Mouse (Mus musculus) liver, embryonic 16.5 days (tissue): Measurements from ENCODE around the gene Pcx. TPM values are rescaled to one million over a fixed set of nuclear protein-coding genes. Genes with fewer than 3 reads are reported as not detected.

ENCODE experiments used
- ATAC-seq: fragments of 200-750 bp; cut with Nextera tagmentation; 2 replicates; pipeline ENCODE4 v1.8.0; 2017; ENCODE audit warnings: low read depth, mild to moderate bottlenecking, moderate number of reproducible peaks, moderate library complexity
- H3K27ac ChIP-seq: fragments of 300-500 bp; sonication (generic); 2 replicates; pipeline ENCODE4 v1.5.1; 2014; ENCODE audit warnings: mild to moderate bottlenecking, low read length
- H3K27me3 ChIP-seq: fragments of 300-500 bp; sonication (generic); 2 replicates; pipeline ENCODE4 v1.6.1; 2014; ENCODE audit warnings: low read depth, low read length, mixed read lengths; ENCODE audit not compliant: control insufficient read depth, insufficient read depth
- H3K36me3 ChIP-seq: fragments of 300-500 bp; sonication (generic); 2 replicates; pipeline ENCODE4 v1.6.1; 2014; ENCODE audit warnings: mild to moderate bottlenecking; ENCODE audit not compliant: control insufficient read depth, insufficient read depth
- H3K4me1 ChIP-seq: fragments of 300-500 bp; sonication (generic); 2 replicates; pipeline ENCODE4 v1.6.1; 2014; ENCODE audit warnings: low read depth, low read length, mixed read lengths; ENCODE audit not compliant: control insufficient read depth
- H3K4me2 ChIP-seq: fragments of 300-500 bp; sonication (generic); 2 replicates; pipeline ENCODE4 v1.6.1; 2014; ENCODE audit warnings: low read depth, low read length, mixed read lengths
- H3K4me3 ChIP-seq: fragments of 300-500 bp; sonication (generic); 2 replicates; pipeline ENCODE4 v1.5.1; 2014; ENCODE audit warnings: low read depth, mild to moderate bottlenecking, low read length
- H3K9ac ChIP-seq: fragments of 300-500 bp; sonication (generic); 2 replicates; pipeline ENCODE4 v1.6.1; 2014; ENCODE audit warnings: low read depth, low read length
- H3K9me3 ChIP-seq: fragments of 300-500 bp; sonication (generic); replicated peaks from 2 replicates; pipeline ENCODE4 v1.6.1; 2016; ENCODE audit warnings: low read length; ENCODE audit not compliant: control insufficient read depth
- WGBS: fragments of 180-500 bp; shearing (Covaris S2); extraction: QIAGEN DNeasy Blood & Tissue Kit; methylation state at CpG from one replicate; pipeline ENCODE4 v1.1.7; 2014; ENCODE audit not compliant: insufficient replicate concordance; 5-methylcytosine and 5-hydroxymethylcytosine counted together
- microRNA-seq: library from miRNA; unstranded; fragments of <30 nt; microRNA quantifications from one replicate; pipeline ENCODE4, GENCODE M21; 2016
- polyA plus RNA-seq: library from polyadenylated mRNA; unstranded; fragments of >200 nt; fragmentation: Nextera tagmentation; extraction: Ambion mirVana; gene quantifications from 2 replicates; pipeline ENCODE4 v1.2.1, GENCODE M21; 2015

The Pcx gene
- polyA plus RNA-seq, 1 experiment from 2014 or later: 118 TPM

- no peaks in the 10 kb centered on the region for H3K4me1 ChIP-seq
- no peak overlapping the region for H3K4me2 ChIP-seq
- no peak overlapping the region for H3K27ac ChIP-seq
- WGBS: 71% methylated on average over 11 of the region's 11 CpGs
- no peaks in the 10 kb centered on the region for H3K36me3 ChIP-seq
- H3K9ac ChIP-seq: no peak overlapping the region
- H3K9me3 ChIP-seq: no peaks in the 10 kb centered on the region
- no peak overlapping the region for H3K4me3 ChIP-seq
- H3K27me3 ChIP-seq: no peaks in the 10 kb centered on the region
- no peak for ATAC-seq
These were observed 136.7 kb downstream of the Pcx start for GRCm38 (mm10) chr19:4646917-4647492.

DNA sequence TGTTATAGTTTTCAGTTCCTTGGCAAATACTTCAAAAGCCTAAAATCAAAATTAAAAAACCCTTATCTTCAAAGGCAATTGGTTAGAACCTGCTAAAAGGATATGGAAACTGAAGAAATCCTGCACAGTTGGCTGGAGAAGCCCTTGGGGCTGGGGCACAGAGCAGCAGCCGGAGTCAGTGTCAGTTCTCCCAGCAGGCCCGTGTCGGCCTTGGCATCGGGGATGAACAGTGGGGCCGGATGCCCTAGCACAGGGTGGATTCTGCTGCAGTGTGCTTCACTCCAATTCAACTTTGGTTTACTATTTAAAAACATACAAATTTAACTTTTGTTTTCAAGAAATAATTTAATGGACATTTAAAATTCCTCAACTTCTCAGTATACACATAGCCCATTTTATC lies 147.9 kb downstream of the Pcx start:
- ATAC-seq: no peak
- Histone ChIP-seq H3K27ac (no peak overlapping the region), H3K9me3 (no peaks in the 10 kb centered on the region), H3K4me2 (no peak overlapping the region), H3K9ac (no peak overlapping the region), H3K27me3 (no peaks in the 10 kb centered on the region), H3K4me1 (no peaks in the 10 kb centered on the region), H3K36me3 (no peaks in the 10 kb centered on the region), H3K4me3 (no peak overlapping the region)
- WGBS: 77% methylated on average over 5 of the region's 5 CpGs

DNA sequence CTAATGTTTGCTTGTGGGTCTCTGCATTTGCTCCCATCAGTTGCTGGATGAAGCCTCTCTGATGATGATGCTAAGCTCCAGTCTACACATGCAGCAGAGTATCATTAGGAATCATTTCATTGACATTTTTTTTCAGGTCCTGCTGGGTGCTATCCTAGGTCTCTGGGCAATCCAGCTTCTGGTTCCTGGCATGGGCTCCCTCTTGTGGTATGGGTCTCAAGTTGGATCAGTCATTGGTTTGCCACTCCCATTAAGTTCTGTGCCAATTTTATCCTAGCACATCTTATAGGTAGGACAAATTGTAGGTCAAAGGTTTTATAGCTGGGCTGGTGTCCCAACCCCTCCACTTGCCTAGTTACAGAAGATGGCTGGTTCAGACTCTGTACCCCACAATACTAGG lies 156.5 kb downstream of the Pcx start:
- no peak overlapping the region for H3K9ac ChIP-seq
- H3K36me3 ChIP-seq: no peaks in the 10 kb centered on the region
- ATAC-seq: no peak
- H3K27me3 ChIP-seq: no peaks in the 10 kb centered on the region
- H3K9me3 ChIP-seq: no peaks in the 10 kb centered on the region
- no peak overlapping the region for H3K27ac ChIP-seq
- no peaks in the 10 kb centered on the region for H3K4me1 ChIP-seq
- H3K4me3 ChIP-seq: no peak overlapping the region
- H3K4me2 ChIP-seq: no peak overlapping the region

DNA sequence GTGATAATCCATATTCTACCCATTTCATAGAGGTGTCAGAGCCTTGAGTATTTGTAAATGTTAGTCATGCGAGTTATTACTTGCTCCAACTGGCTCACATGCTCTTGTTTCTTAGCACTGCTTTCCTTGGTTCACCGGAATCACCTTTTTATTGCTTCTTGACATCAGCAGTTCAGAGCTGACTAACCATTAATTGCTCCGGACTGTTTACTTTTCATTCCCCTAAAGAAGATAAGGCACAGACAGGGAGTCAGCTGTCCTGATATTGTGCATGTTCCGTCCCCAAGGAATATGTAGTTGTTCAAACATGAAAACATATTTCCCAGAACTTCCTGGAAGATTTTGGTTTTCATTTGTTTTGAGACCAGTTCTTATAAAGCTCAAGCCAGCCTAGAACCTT lies 160.5 kb downstream of the Pcx start:
- Histone ChIP-seq H3K27ac (no peak overlapping the region), H3K4me1 (no peaks in the 10 kb centered on the region), H3K4me3 (no peak overlapping the region), H3K36me3 (no peaks in the 10 kb centered on the region), H3K4me2 (no peak overlapping the region), H3K27me3 (no peaks in the 10 kb centered on the region), H3K9me3 (no peaks in the 10 kb centered on the region), H3K9ac (no peak overlapping the region)
- 50% methylated on average over 4 of the region's 4 CpGs for WGBS
- ATAC-seq: no peak

Small RNA genes lying within 50 kb of the gene (microRNA-seq; reads per million reads assigned to microRNA genes)
- gene Mir6986: 0.98 reads per million

Other genes with a start within 250 kb of the Pcx start
- gene Ssh3, start 241.3 kb upstream of the Pcx start, polyA plus RNA-seq: 2.1 TPM in 2 replicates
- gene Ankrd13d, start 227.3 kb upstream of the Pcx start, polyA plus RNA-seq: 1.1 and 1.2 TPM in 2 replicates
- 7.8 and 9.5 TPM in 2 replicates for gene Grk2, start 204.2 kb upstream of the Pcx start, polyA plus RNA-seq
- gene Kdm2a, start 112.2 kb upstream of the Pcx start, polyA plus RNA-seq: 11.0 and 13.7 TPM in 2 replicates
- gene Rhod, start 71.0 kb upstream of the Pcx start, polyA plus RNA-seq: 8.0 and 11.8 TPM in 2 replicates
- gene Syt12, start 33.0 kb upstream of the Pcx start, polyA plus RNA-seq: 0.20 and 0.32 TPM in 2 replicates
- gene 2010003K11Rik, start 11.9 kb upstream of the Pcx start, polyA plus RNA-seq: 0.18 and 0.45 TPM in 2 replicates
- 0.23 and 0.28 TPM in 2 replicates for gene Lrfn4, start 105.2 kb downstream of the Pcx start, polyA plus RNA-seq
- gene Rce1, start 115.2 kb downstream of the Pcx start, polyA plus RNA-seq: 22.5 and 23.5 TPM in 2 replicates
- gene Gm960, start 188.2 kb downstream of the Pcx start, polyA plus RNA-seq: 0.40 and 0.57 TPM in 2 replicates
- 0.07 and 0.12 TPM in 2 replicates for gene Sptbn2, start 200.7 kb downstream of the Pcx start, polyA plus RNA-seq
- 17.6 and 18.3 TPM in 2 replicates for gene Rbm4b, start 246.0 kb downstream of the Pcx start, polyA plus RNA-seq